Mouse (Mus musculus): ENCODE results near the gene Tas1r3. TPM values are rescaled to one million over a fixed set of nuclear protein-coding genes. Genes with fewer than 3 reads are reported as not detected.

Gene Tas1r3
- polyA plus RNA-seq (2015; fragmentation: Nextera tagmentation; extraction: Ambion mirVana): 0.18 and 0.19 TPM in 2 replicates

GRCm38 (mm10) chr4:155863001-155863400 is at the start of gene Tas1r3:
TSS of gene Tas1r3 (minus strand) at chr4:155863362.
- Histone ChIP-seq H3K27ac (no peak within 1 kb of the TSS), H3K27me3 (no peaks in the 10 kb centered on the region), H3K4me2 (no peak within 1 kb of the TSS), H3K4me1 (no peaks in the 10 kb centered on the region), H3K9me3 (replicated peaks) (no peaks in the 10 kb centered on the region), H3K4me3 (replicated peaks) (no peak within 1 kb of the TSS), H3K9ac (no peak within 1 kb of the TSS), H3K36me3 (peaks cover 51% of the 10 kb centered on the region)
- ATAC-seq (replicated peaks; ENCODE audit: low FRiP score): no peak
- WGBS: 82% methylated on average over 5 of the region's 5 CpGs

GRCm38 (mm10) chr4:155908751-155909150 is 45.6 kb upstream of the Tas1r3 start:
- Histone ChIP-seq H3K4me2 (no peak overlapping the region), H3K27me3 (no peaks in the 10 kb centered on the region), H3K4me3 (replicated peaks) (no peak overlapping the region), H3K4me1 (no peaks in the 10 kb centered on the region), H3K27ac (no peak overlapping the region), H3K9ac (no peak overlapping the region), H3K9me3 (replicated peaks) (no peaks in the 10 kb centered on the region), H3K36me3 (peaks cover 23% of the 10 kb centered on the region)
- no peak for ATAC-seq (replicated peaks; ENCODE audit: low FRiP score)
- WGBS: 86% methylated on average over 4 of the region's 4 CpGs

- H3K4me2 ChIP-seq: no peak overlapping the region
- no peaks in the 10 kb centered on the region for H3K27me3 ChIP-seq
- peaks cover 28% of the 10 kb centered on the region for H3K36me3 ChIP-seq
- H3K4me3 ChIP-seq (replicated peaks): no peak overlapping the region
- no peaks in the 10 kb centered on the region for H3K9me3 ChIP-seq (replicated peaks)
- H3K9ac ChIP-seq: no peak overlapping the region
- ATAC-seq (replicated peaks; ENCODE audit: low FRiP score): no peak
- no peaks in the 10 kb centered on the region for H3K4me1 ChIP-seq
- no peak overlapping the region for H3K27ac ChIP-seq
- 83% methylated on average over 7 of the region's 7 CpGs for WGBS
Measured at GRCm38 (mm10) chr4:155908281-155908680, 45.1 kb upstream of the Tas1r3 start.

- 67% methylated on average over 11 of the region's 11 CpGs for WGBS
- Histone ChIP-seq H3K4me2 (no peak overlapping the region), H3K27ac (no peak overlapping the region), H3K27me3 (no peaks in the 10 kb centered on the region), H3K4me1 (no peaks in the 10 kb centered on the region), H3K36me3 (peaks cover 41% of the 10 kb centered on the region), H3K4me3 (replicated peaks) (no peak overlapping the region), H3K9me3 (replicated peaks) (no peaks in the 10 kb centered on the region), H3K9ac (no peak overlapping the region)
- ATAC-seq (replicated peaks; ENCODE audit: low FRiP score): no peak
Measured at GRCm38 (mm10) chr4:155907003-155907402, 43.8 kb upstream of the Tas1r3 start.

- Histone ChIP-seq H3K4me2 (no peak overlapping the region), H3K4me1 (no peaks in the 10 kb centered on the region), H3K27me3 (no peaks in the 10 kb centered on the region), H3K9ac (no peak overlapping the region), H3K9me3 (replicated peaks) (no peaks in the 10 kb centered on the region), H3K36me3 (peaks cover 50% of the 10 kb centered on the region), H3K27ac (no peak overlapping the region), H3K4me3 (replicated peaks) (no peak overlapping the region)
- 82% methylated on average over 9 of the region's 9 CpGs for WGBS
- ATAC-seq (replicated peaks; ENCODE audit: low FRiP score): no peak
Measured at GRCm38 (mm10) chr4:155906125-155906524, 43.0 kb upstream of the Tas1r3 start.

GRCm38 (mm10) chr4:155905634-155906033 is 42.5 kb upstream of the Tas1r3 start:
- no peak overlapping the region for H3K4me2 ChIP-seq
- no peak for ATAC-seq (replicated peaks; ENCODE audit: low FRiP score)
- no peaks in the 10 kb centered on the region for H3K9me3 ChIP-seq (replicated peaks)
- peaks cover 54% of the 10 kb centered on the region for H3K36me3 ChIP-seq
- no peak overlapping the region for H3K9ac ChIP-seq
- H3K27ac ChIP-seq: no peak overlapping the region
- H3K4me1 ChIP-seq: no peaks in the 10 kb centered on the region
- 87% methylated on average over 13 of the region's 13 CpGs for WGBS
- H3K4me3 ChIP-seq (replicated peaks): no peak overlapping the region
- H3K27me3 ChIP-seq: no peaks in the 10 kb centered on the region

GRCm38 (mm10) chr4:155904318-155905102 is 41.3 kb upstream of the Tas1r3 start:
- Histone ChIP-seq H3K4me1 (no peaks in the 10 kb centered on the region), H3K36me3 (peaks cover 66% of the 10 kb centered on the region), H3K4me2 (no peak overlapping the region), H3K27ac (no peak overlapping the region), H3K4me3 (replicated peaks) (no peak overlapping the region), H3K9me3 (replicated peaks) (no peaks in the 10 kb centered on the region), H3K27me3 (no peaks in the 10 kb centered on the region), H3K9ac (no peak overlapping the region)
- WGBS: 94% methylated on average over 13 of the region's 13 CpGs
- no peak; the same call in 1 of the 2 replicates for ATAC-seq (replicated peaks; ENCODE audit: low FRiP score)

GRCm38 (mm10) chr4:155903246-155903645 is 40.1 kb upstream of the Tas1r3 start:
- no peak for ATAC-seq (replicated peaks; ENCODE audit: low FRiP score)
- H3K4me1 ChIP-seq: no peaks in the 10 kb centered on the region
- WGBS: 96% methylated on average over 13 of the region's 13 CpGs
- H3K36me3 ChIP-seq: peaks cover 78% of the 10 kb centered on the region
- no peak overlapping the region for H3K4me3 ChIP-seq (replicated peaks)
- no peak overlapping the region for H3K9ac ChIP-seq
- no peaks in the 10 kb centered on the region for H3K27me3 ChIP-seq
- no peaks in the 10 kb centered on the region for H3K9me3 ChIP-seq (replicated peaks)
- no peak overlapping the region for H3K4me2 ChIP-seq
- no peak overlapping the region for H3K27ac ChIP-seq

- Histone ChIP-seq H3K27ac (no peak overlapping the region), H3K9me3 (replicated peaks) (no peaks in the 10 kb centered on the region), H3K9ac (no peak overlapping the region), H3K36me3 (peaks cover 93% of the 10 kb centered on the region), H3K27me3 (no peaks in the 10 kb centered on the region), H3K4me1 (no peaks in the 10 kb centered on the region), H3K4me3 (replicated peaks) (no peak overlapping the region), H3K4me2 (no peak overlapping the region)
- 60% methylated on average over 3 of the region's 3 CpGs for WGBS
- no peak for ATAC-seq (replicated peaks; ENCODE audit: low FRiP score)
Measured at GRCm38 (mm10) chr4:155901205-155901604, 38.0 kb upstream of the Tas1r3 start.

- WGBS: 94% methylated on average over 7 of the region's 7 CpGs
- Histone ChIP-seq H3K4me2 (no peak overlapping the region), H3K27ac (no peak overlapping the region), H3K4me1 (peaks cover 11% of the 10 kb centered on the region), H3K36me3 (peaks cover 79% of the 10 kb centered on the region), H3K4me3 (replicated peaks) (no peak overlapping the region), H3K9ac (no peak overlapping the region), H3K27me3 (no peaks in the 10 kb centered on the region), H3K9me3 (replicated peaks) (no peaks in the 10 kb centered on the region)
- ATAC-seq (replicated peaks; ENCODE audit: low FRiP score): no peak
Measured at GRCm38 (mm10) chr4:155899355-155899754, 36.2 kb upstream of the Tas1r3 start.

- Histone ChIP-seq H3K9ac (no peak overlapping the region), H3K27ac (no peak overlapping the region), H3K4me1 (peaks cover 21% of the 10 kb centered on the region), H3K36me3 (peaks cover 68% of the 10 kb centered on the region), H3K27me3 (no peaks in the 10 kb centered on the region), H3K4me3 (replicated peaks) (no peak overlapping the region), H3K4me2 (no peak overlapping the region), H3K9me3 (replicated peaks) (no peaks in the 10 kb centered on the region)
- WGBS: 98% methylated on average over 2 of the region's 2 CpGs
- ATAC-seq (replicated peaks; ENCODE audit: low FRiP score): no peak
Measured at GRCm38 (mm10) chr4:155898318-155898717, 35.2 kb upstream of the Tas1r3 start.

GRCm38 (mm10) chr4:155896461-155896860 is 33.3 kb upstream of the Tas1r3 start:
- no peak for ATAC-seq (replicated peaks; ENCODE audit: low FRiP score)
- Histone ChIP-seq H3K4me1 (peaks cover 30% of the 10 kb centered on the region), H3K9ac (no peak overlapping the region), H3K4me3 (replicated peaks) (no peak overlapping the region), H3K9me3 (replicated peaks) (no peaks in the 10 kb centered on the region), H3K27ac (no peak overlapping the region), H3K36me3 (peaks cover 50% of the 10 kb centered on the region), H3K27me3 (no peaks in the 10 kb centered on the region), H3K4me2 (no peak overlapping the region)
- WGBS: 96% methylated on average over 12 of the region's 12 CpGs

- no peaks in the 10 kb centered on the region for H3K27me3 ChIP-seq
Measured at GRCm38 (mm10) chr4:155895826-155896225, 32.7 kb upstream of the Tas1r3 start.

More at GRCm38 (mm10) chr4:155895826-155896225, 32.7 kb upstream of the Tas1r3 start:
- peaks cover 43% of the 10 kb centered on the region for H3K36me3 ChIP-seq
- 90% methylated on average over 4 of the region's 4 CpGs for WGBS
- no peak overlapping the region for H3K9ac ChIP-seq
- H3K4me2 ChIP-seq: no peak overlapping the region
- no peak overlapping the region for H3K4me3 ChIP-seq (replicated peaks)
- no peak for ATAC-seq (replicated peaks; ENCODE audit: low FRiP score)
- no peaks in the 10 kb centered on the region for H3K9me3 ChIP-seq (replicated peaks)
- no peak overlapping the region for H3K27ac ChIP-seq
- H3K4me1 ChIP-seq: peaks cover 32% of the 10 kb centered on the region

Data from kidney, embryonic 15.5 days (tissue).